Mouse (Mus musculus) lung, postnatal 0 days (tissue): ENCODE data around the gene Nmd3.

Experiments
- CTCF ChIP-seq: IDR thresholded peaks from 2 replicates; pipeline ENCODE4 v1.5.1; 2016; ENCODE audit warnings: antibody characterized with exemption, mild to moderate bottlenecking
- EP300 ChIP-seq: IDR thresholded peaks from 2 replicates; pipeline ENCODE4 v1.6.1; 2016; ENCODE audit warnings: antibody characterized with exemption, mild to moderate bottlenecking, control low read depth

GRCm38 (mm10) chr3:69760081-69760480, 38.3 kb downstream of the Nmd3 start:
- TF ChIP-seq CTCF, result no peak
- no peak for TF ChIP-seq EP300
